In the genomic region with DNA sequence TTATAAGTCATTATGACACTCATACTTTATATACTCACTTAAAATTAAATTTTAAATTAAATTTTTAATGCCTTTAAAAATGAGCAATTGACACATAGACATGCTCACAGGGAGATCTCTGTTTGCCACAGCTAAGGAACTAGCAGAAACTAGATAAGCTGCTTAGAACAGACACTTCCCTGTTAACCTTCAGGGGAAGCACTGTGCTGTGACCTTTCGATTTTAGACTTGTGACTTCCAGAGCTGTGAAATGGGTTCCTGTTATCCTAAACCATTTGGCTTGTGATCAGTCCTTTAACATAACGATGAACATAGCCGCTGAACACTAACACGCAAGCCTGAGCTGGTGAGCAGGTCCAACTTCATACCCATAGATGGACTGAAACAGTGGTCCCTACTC, we compare ENCODE assay signal across 21 mouse cellular contexts.
DNase-seq lines count a peak whose midpoint lies in the region; ATAC-seq and TF ChIP-seq lines count a peak whose summit lies in the region.
"Had no signal": no experiment of that assay in that cellular context is flagged by ENCODE, and none has a peak within 500 bp of the region (broad histone marks: within the 10 kb centered on the region; RNA-seq: fewer than 3 reads in every experiment).

No protein-coding gene starts in this region.

- H3K4me2 ChIP-seq in liver, postnatal 0 days (ENCODE audit: low read depth, low read length) = no peak overlapping the region
- H3K4me2 ChIP-seq: embryonic facial prominence, embryonic 12.5 days; forebrain, embryonic 13.5 days; forebrain, embryonic 15.5 days had no signal

- no peaks in the 10 kb centered on the region for H3K36me3 ChIP-seq in liver, adult 2 months (ENCODE audit: control insufficient read depth, insufficient read depth, low read length)
- no peaks in the 10 kb centered on the region for H3K36me3 ChIP-seq in liver, postnatal 0 days (replicated peaks; ENCODE audit: insufficient read depth, low read length)
- H3K36me3 ChIP-seq in MEL (ENCODE audit: control insufficient read depth in 1 of 2, insufficient read depth in 2 of 2, low read length in 2 of 2) = no peaks in the 10 kb centered on the region
- H3K36me3 ChIP-seq: embryonic facial prominence, embryonic 10.5 days; embryonic facial prominence, embryonic 12.5 days; forebrain, embryonic 15.5 days had no signal

- TF ChIP-seq POLR2A in liver, adult 2 months (IDR thresholded peaks at IDR 0.05; ENCODE audit: extremely low read depth, insufficient read depth, low read length) = no peak
- TF ChIP-seq POLR2A in MEL (IDR thresholded peaks at IDR 0.05; ENCODE audit: control insufficient read depth in 1 of 2, insufficient read depth in 1 of 2, low read depth in 1 of 2, low read length in 2 of 2, poor library complexity in 1 of 2) = no peak

- no peak for ATAC-seq in liver, postnatal 0 days
- ATAC-seq in megakaryocyte, adult 5-6 weeks (ENCODE audit: poor library complexity, severe bottlenecking) = 0 out of 2 replicates have a peak, but pooled peaks have one; percentile 33
- ATAC-seq in CD4-positive, CD25-positive, alpha-beta regulatory T cell, adult 4 months = no peak
- ATAC-seq: forebrain, embryonic 13.5 days; forebrain, embryonic 15.5 days; forebrain, postnatal 0 days had no signal

- H3K9me3 ChIP-seq in liver, postnatal 0 days (ENCODE audit: low read length) = no peaks in the 10 kb centered on the region
- no peaks in the 10 kb centered on the region for H3K9me3 ChIP-seq in MEL (replicated peaks; ENCODE audit: insufficient read depth, low read length)
- H3K9me3 ChIP-seq: embryonic facial prominence, embryonic 10.5 days; embryonic facial prominence, embryonic 12.5 days; forebrain, embryonic 13.5 days; forebrain, embryonic 15.5 days had no signal

- no peak overlapping the region for H3K9ac ChIP-seq in liver, adult 2 months (ENCODE audit: low read depth, low read length)
- no peak overlapping the region for H3K9ac ChIP-seq in liver, postnatal 0 days (replicated peaks)
- H3K9ac ChIP-seq in MEL (ENCODE audit: control insufficient read depth, low read depth, low read length, poor library complexity, severe bottlenecking) = no peak overlapping the region
- H3K9ac ChIP-seq: embryonic facial prominence, embryonic 12.5 days; forebrain, embryonic 13.5 days; forebrain, embryonic 15.5 days; forebrain, postnatal 0 days had no signal

- WGBS in liver, adult 2 months = 76% methylated on average over 4 of the region's 4 CpGs
- 70% methylated on average over 4 of the region's 4 CpGs for WGBS in liver, postnatal 0 days (ENCODE audit: insufficient replicate concordance)

- H3K4me1 ChIP-seq in liver, adult 2 months (ENCODE audit: control insufficient read depth, insufficient read depth, low read length) = peaks cover 17% of the 10 kb centered on the region
- 0 out of 2 replicates have a peak, but pooled peaks cover 3% of the 10 kb centered on the region for H3K4me1 ChIP-seq in liver, postnatal 0 days (ENCODE audit: insufficient read depth)
- H3K4me1 ChIP-seq in MEL (ENCODE audit: control insufficient read depth in 1 of 2, insufficient read depth in 2 of 2, low read length in 2 of 2) = 0 out of 4 replicates have a peak, but pooled peaks cover 0 to 6% of the 10 kb centered on the region in 2 experiments
- H3K4me1 ChIP-seq: embryonic facial prominence, embryonic 10.5 days; embryonic facial prominence, embryonic 12.5 days; forebrain, embryonic 13.5 days; forebrain, embryonic 15.5 days had no signal

- no peak for TF ChIP-seq RAD21 in MEL (IDR thresholded peaks at IDR 0.05; ENCODE audit: low read depth, low read length)

- no peak for TF ChIP-seq EP300 in liver, postnatal 0 days (IDR thresholded peaks at IDR 0.05; ENCODE audit: low read depth)
- no peak for TF ChIP-seq EP300 in MEL (IDR thresholded peaks at IDR 0.05; ENCODE audit: low read depth in 1 of 2, low read length in 2 of 2)

- no peak for TF ChIP-seq CTCF in liver, adult 2 months (IDR thresholded peaks at IDR 0.05; ENCODE audit: low read depth, low read length)
- no peak for TF ChIP-seq CTCF in liver, postnatal 0 days (IDR thresholded peaks at IDR 0.05; ENCODE audit: low read depth)
- TF ChIP-seq CTCF in MEL (IDR thresholded peaks at IDR 0.05 in 2 of 3, conservative IDR thresholded peaks at IDR 0.05 in 1 of 3; ENCODE audit: control insufficient read depth in 1 of 3, insufficient read depth in 1 of 3, low read depth in 2 of 3, low read length in 3 of 3, poor library complexity in 1 of 3, severe bottlenecking in 1 of 3) = no peak

- H3K79me2 ChIP-seq in liver, adult 2 months (ENCODE audit: control insufficient read depth, insufficient read depth, low read length) = no peaks in the 10 kb centered on the region
- no peaks in the 10 kb centered on the region for H3K79me2 ChIP-seq in MEL (ENCODE audit: control insufficient read depth, insufficient read depth, low read length, poor library complexity)

- H3K27ac ChIP-seq in liver, adult 2 months (replicated peaks; ENCODE audit: insufficient read depth, low read depth, low read length) = peak overlapping the region; percentile 26; the same call in 1 of the 2 replicates
- no peak overlapping the region for H3K27ac ChIP-seq in liver, postnatal 0 days (ENCODE audit: low read depth)
- H3K27ac ChIP-seq in MEL (ENCODE audit: control insufficient read depth, low read depth, low read length) = no peak overlapping the region
- H3K27ac ChIP-seq: embryonic facial prominence, embryonic 10.5 days; embryonic facial prominence, embryonic 12.5 days; forebrain, embryonic 13.5 days; forebrain, embryonic 15.5 days had no signal

- DNase-seq in liver, adult 2 months (ENCODE audit: extremely low read depth, low read depth, low spot score) = peak; percentile 43
- DNase-seq in liver, postnatal 0 days = no peak
- peak; percentile 21 for DNase-seq in 416B (ENCODE audit: low read depth)
- DNase-seq in MEL (ENCODE audit: low read depth, low spot score) = peak; percentile 53
- DNase-seq in cerebellum, adult 9-11 months = no peak
- no peak for DNase-seq in adrenal gland, postnatal 14 days
- DNase-seq: adrenal gland, adult 2 months; adrenal gland, postnatal 10 days; adrenal gland, postnatal 36 days; B cell, adult 2 months; cerebellum, adult 11-12 months; cerebellum, adult 2 months; cerebellum, adult 9-10 months; cerebellum, postnatal 14 days; forebrain, postnatal 0 days had no signal

- H3K27me3 ChIP-seq in liver, adult 2 months (ENCODE audit: control insufficient read depth, insufficient read depth, low read length) = no peaks in the 10 kb centered on the region
- H3K27me3 ChIP-seq in liver, postnatal 0 days (ENCODE audit: insufficient read depth, low read length) = no peaks in the 10 kb centered on the region
- H3K27me3 ChIP-seq in MEL (ENCODE audit: control insufficient read depth in 1 of 2, insufficient read depth in 2 of 2, low read length in 2 of 2) = no peaks in the 10 kb centered on the region
- H3K27me3 ChIP-seq: embryonic facial prominence, embryonic 12.5 days; forebrain, embryonic 13.5 days; forebrain, embryonic 15.5 days had no signal

- no peak overlapping the region for H3K4me3 ChIP-seq in liver, adult 2 months (ENCODE audit: insufficient read depth, low read depth, low read length)
- H3K4me3 ChIP-seq in liver, postnatal 0 days (ENCODE audit: low read depth, low read length) = no peak overlapping the region
- H3K4me3 ChIP-seq in MEL (ENCODE audit: control insufficient read depth in 1 of 2, insufficient read depth in 1 of 2, low read depth in 2 of 2, low read length in 2 of 2) = no peak overlapping the region
- H3K4me3 ChIP-seq: embryonic facial prominence, embryonic 10.5 days; embryonic facial prominence, embryonic 12.5 days; forebrain, embryonic 13.5 days; forebrain, embryonic 15.5 days had no signal

TF ChIP-seq in MEL, 35 proteins besides CTCF, POLR2A, EP300 and RAD21:
- TF ChIP-seq HCFC1 (IDR thresholded peaks at IDR 0.05; ENCODE audit: low read depth, low read length) = no peak
- TF ChIP-seq GATA1 (IDR thresholded peaks at IDR 0.05; ENCODE audit: low read depth, low read length) = peak; percentile 20; the same call in 1 of the 2 replicates
- TF ChIP-seq ZKSCAN1 (IDR thresholded peaks at IDR 0.05; ENCODE audit: low read depth, low read length) = no peak
- TF ChIP-seq USF2 (IDR thresholded peaks at IDR 0.05; ENCODE audit: borderline replicate concordance in 1 of 2, insufficient read depth in 1 of 2, low read depth in 1 of 2, low read length in 2 of 2) = no peak
- TF ChIP-seq USF1 (IDR thresholded peaks at IDR 0.05; ENCODE audit: low read depth, low read length) = no peak
- no peak for TF ChIP-seq ZC3H11A (IDR thresholded peaks at IDR 0.05; ENCODE audit: low read depth, low read length)
- no peak for TF ChIP-seq MXI1 (IDR thresholded peaks at IDR 0.05; ENCODE audit: low read depth, low read length)
- TF ChIP-seq E2F4 (IDR thresholded peaks at IDR 0.05; ENCODE audit: borderline replicate concordance, low read depth, low read length) = no peak
TF ChIP-seq in MEL: peak in this region for 1.

Comparison
In these comparisons a context has a peak if more than half of its experiments do, and no peak if none do; other contexts are left out.
1. DNase-seq: peak in liver, adult 2 months (single experiment), 416B (single experiment) and MEL (single experiment); none in liver, postnatal 0 days (single experiment), cerebellum, adult 9-11 months (single experiment) and adrenal gland, postnatal 14 days (single experiment).